Mouse (Mus musculus) CH12.LX (cell line): ENCODE measurements at regions not wholly inside any gene's neighbourhood (a gene's known extent, or its start where the extent isn't known, plus 50 kb on each side); places are given as distances from the start of the nearest gene placed in this dataset.

Experiments
- CTCF ChIP-seq, 2 experiments: IDR thresholded peaks in 1 of 2; conservative IDR thresholded peaks in 1 of 2; 2 replicates each; pipeline ENCODE4 v1.5.1; 2011 to 2012; ENCODE audit warnings: low read depth in 2 of 2, low read length in 2 of 2, improper control_type of control experiment in 1 of 2, inconsistent platforms in 1 of 2, mild to moderate bottlenecking in 1 of 2, moderate library complexity in 1 of 2
- E2F4 ChIP-seq: IDR thresholded peaks from 2 replicates; pipeline ENCODE4 v1.6.1; 2011; ENCODE audit warnings: low read depth, low read length, improper control_type of control experiment; ENCODE audit not compliant: insufficient replicate concordance
- NELFE ChIP-seq: IDR thresholded peaks from 2 replicates; pipeline ENCODE4 v1.6.1; 2011; ENCODE audit warnings: low read depth, low read length, improper control_type of control experiment
- POLR2A ChIP-seq: IDR thresholded peaks from 2 replicates; pipeline ENCODE4 v1.6.1; 2011; ENCODE audit warnings: low read depth, mild to moderate bottlenecking, improper control_type of control experiment, low read length

GRCm38 (mm10) chr12:12590753-12591291 is 328.9 kb downstream of the Fam49a start:
- TF ChIP-seq NELFE (no peak), POLR2A (no peak), CTCF (conservative IDR thresholded peaks at IDR 0.05 in 1 of 2, IDR thresholded peaks at IDR 0.05 in 1 of 2; ENCODE audit: low read depth in 2 of 2, low read length in 2 of 2) (no peak), E2F4 (no peak)
